In genomic region chr12:112659109-112659508, GRCm38 (mm10) we compare ENCODE assay signal across 8 mouse cellular contexts. TPM values are rescaled to one million over a fixed set of nuclear protein-coding genes. Genes with fewer than 3 reads are reported as not detected.
A peak's percentile ranks its signal among the peaks of the same experiment; 100 is the strongest.
DNase-seq lines count a peak whose midpoint lies in the region; ATAC-seq and TF ChIP-seq lines count a peak whose summit lies in the region.

No protein-coding gene starts in this region.

- ATAC-seq in forebrain, postnatal 0 days: no peak
- no peak for ATAC-seq in forebrain, embryonic 16.5 days
- ATAC-seq in common myeloid progenitor, adult 5-6 weeks (replicated peaks; ENCODE audit: low read depth, poor library complexity, severe bottlenecking): peak; percentile 28; the same call in 1 of the 2 replicates
- ATAC-seq in megakaryocyte, adult 5-6 weeks (ENCODE audit: poor library complexity, severe bottlenecking): peak; percentile 67

- no peaks in the 10 kb centered on the region for H3K9me3 ChIP-seq in forebrain, postnatal 0 days (ENCODE audit: low read length)
- no peaks in the 10 kb centered on the region for H3K9me3 ChIP-seq in forebrain, embryonic 16.5 days (ENCODE audit: control insufficient read depth, low read length)

- WGBS in forebrain, postnatal 0 days: 81% methylated on average over 6 of the region's 6 CpGs
- WGBS in forebrain, embryonic 16.5 days: 84% methylated on average over 6 of the region's 6 CpGs

- H3K4me1 ChIP-seq in forebrain, postnatal 0 days (ENCODE audit: insufficient read depth): peaks cover 6% of the 10 kb centered on the region
- peaks cover 39% of the 10 kb centered on the region for H3K4me1 ChIP-seq in forebrain, embryonic 16.5 days (replicated peaks; ENCODE audit: control insufficient read depth, insufficient read depth, low read length)
- H3K4me1 ChIP-seq in testis, adult 2 months (ENCODE audit: control insufficient read depth, insufficient read depth, low read length): no peaks in the 10 kb centered on the region

- H3K4me3 ChIP-seq in forebrain, postnatal 0 days (ENCODE audit: low read depth, low read length): no peak overlapping the region
- H3K4me3 ChIP-seq in forebrain, embryonic 16.5 days (replicated peaks; ENCODE audit: low read length): no peak overlapping the region
- no peak overlapping the region for H3K4me3 ChIP-seq in testis, adult 2 months (ENCODE audit: control insufficient read depth, low read depth, low read length)

- no peak for TF ChIP-seq POLR2A in testis, adult 2 months (IDR thresholded peaks at IDR 0.05; ENCODE audit: control insufficient read depth, low read depth, low read length)

- H3K4me2 ChIP-seq in forebrain, postnatal 0 days (ENCODE audit: low read depth): no peak overlapping the region
- no peak overlapping the region for H3K4me2 ChIP-seq in forebrain, embryonic 16.5 days (ENCODE audit: low read length)

- DNase-seq in forebrain, postnatal 0 days: no peak
- DNase-seq in testis, postnatal 14 days (ENCODE audit: low spot score): no peak
- DNase-seq in induced T-regulatory cell, adult 2 months (ENCODE audit: low read depth): peak; percentile 31
- DNase-seq in urinary bladder, postnatal 4 days (ENCODE audit: low spot score in 2 of 2): peak; percentile 63 to 85

- H3K27me3 ChIP-seq in forebrain, postnatal 0 days (ENCODE audit: insufficient read depth, low read length): no peaks in the 10 kb centered on the region
- no peaks in the 10 kb centered on the region for H3K27me3 ChIP-seq in forebrain, embryonic 16.5 days (replicated peaks; ENCODE audit: control insufficient read depth, insufficient read depth, low read length)
- no peaks in the 10 kb centered on the region for H3K27me3 ChIP-seq in testis, adult 2 months (ENCODE audit: control insufficient read depth, insufficient read depth, low read length)

- no peak overlapping the region for H3K27ac ChIP-seq in forebrain, postnatal 0 days (ENCODE audit: low read depth, low read length)
- H3K27ac ChIP-seq in forebrain, embryonic 16.5 days (ENCODE audit: low read length): no peak overlapping the region
- H3K27ac ChIP-seq in testis, adult 2 months (ENCODE audit: control insufficient read depth, insufficient read depth, low read depth, low read length): no peak overlapping the region

- TF ChIP-seq CTCF in forebrain, postnatal 0 days (IDR thresholded peaks at IDR 0.05; ENCODE audit: low read depth): peak; percentile 57
- TF ChIP-seq CTCF in testis, adult 2 months (IDR thresholded peaks at IDR 0.05; ENCODE audit: control insufficient read depth, insufficient read depth, insufficient replicate concordance, low read depth, low read length): peak; percentile 37; the same call in 1 of the 2 replicates

- H3K9ac ChIP-seq in forebrain, postnatal 0 days: no peak overlapping the region
- no peak overlapping the region for H3K9ac ChIP-seq in forebrain, embryonic 16.5 days (replicated peaks; ENCODE audit: low read depth, low read length)

- peaks cover 74% of the 10 kb centered on the region for H3K36me3 ChIP-seq in forebrain, postnatal 0 days (ENCODE audit: insufficient read depth)
- H3K36me3 ChIP-seq in forebrain, embryonic 16.5 days (ENCODE audit: control insufficient read depth, insufficient read depth): peaks cover 33% of the 10 kb centered on the region
- H3K36me3 ChIP-seq in testis, adult 2 months (ENCODE audit: control insufficient read depth, insufficient read depth, low read length): no peaks in the 10 kb centered on the region

RNA-seq across cellular contexts. Expression of gene Siva1, which starts 14.6 kb away (rescaled TPM):
- total RNA-seq in forebrain, postnatal 0 days (2014; rRNA removed): 28.0 and 31.4 TPM in 2 replicates
- polyA plus RNA-seq in forebrain, postnatal 0 days (2015; fragmentation: Nextera tagmentation; extraction: Ambion mirVana): 50.5 and 61.5 TPM in 2 replicates
- 68.9 and 75.9 TPM in 2 replicates for polyA plus RNA-seq in forebrain, embryonic 16.5 days (2015; fragmentation: Nextera tagmentation; extraction: Ambion mirVana)
- polyA plus RNA-seq in testis, adult 2 months (2012; rRNA removed): 36.0 and 41.7 TPM in 2 replicates
- total RNA-seq in common myeloid progenitor, adult 5-6 weeks (2017): 198 and 209 TPM in 2 replicates
- total RNA-seq in megakaryocyte, adult 5-6 weeks (2015): 116 and 130 TPM in 2 replicates
- total RNA-seq in megakaryocyte, adult 5-6 weeks (2017): 122 and 162 TPM in 2 replicates

RNA-seq across cellular contexts. Expression of gene Akt1, which starts 15.6 kb away (rescaled TPM):
- total RNA-seq in forebrain, postnatal 0 days (2014; rRNA removed): 213 and 215 TPM in 2 replicates
- polyA plus RNA-seq in forebrain, postnatal 0 days (2015; fragmentation: Nextera tagmentation; extraction: Ambion mirVana): 117 TPM in 2 replicates
- 56.9 and 57.1 TPM in 2 replicates for polyA plus RNA-seq in forebrain, embryonic 16.5 days (2015; fragmentation: Nextera tagmentation; extraction: Ambion mirVana)
- polyA plus RNA-seq in testis, adult 2 months (2012; rRNA removed): 28.3 and 29.1 TPM in 2 replicates
- total RNA-seq in common myeloid progenitor, adult 5-6 weeks (2017): 79.1 and 95.3 TPM in 2 replicates
- total RNA-seq in megakaryocyte, adult 5-6 weeks (2015): 112 and 121 TPM in 2 replicates
- total RNA-seq in megakaryocyte, adult 5-6 weeks (2017): 112 and 118 TPM in 2 replicates

RNA-seq across cellular contexts. Expression of gene Zbtb42, which starts 19.5 kb away (rescaled TPM):
- 1.0 and 3.5 TPM in 2 replicates for total RNA-seq in forebrain, postnatal 0 days (2014; rRNA removed)
- 0.77 and 1.2 TPM in 2 replicates for polyA plus RNA-seq in forebrain, postnatal 0 days (2015; fragmentation: Nextera tagmentation; extraction: Ambion mirVana)
- 0.65 and 0.92 TPM in 2 replicates for polyA plus RNA-seq in forebrain, embryonic 16.5 days (2015; fragmentation: Nextera tagmentation; extraction: Ambion mirVana)
- polyA plus RNA-seq in testis, adult 2 months (2012; rRNA removed): 49.9 and 55.5 TPM in 2 replicates
- total RNA-seq in common myeloid progenitor, adult 5-6 weeks (2017): 0.27 and 0.87 TPM in 2 replicates
- 6.4 and 9.0 TPM in 2 replicates for total RNA-seq in megakaryocyte, adult 5-6 weeks (2015)
- total RNA-seq in megakaryocyte, adult 5-6 weeks (2017): 3.9 and 4.7 TPM in 2 replicates

RNA-seq across cellular contexts. Expression of gene Adssl1, which starts 39.3 kb away (rescaled TPM):
- total RNA-seq in forebrain, postnatal 0 days (2014; rRNA removed): 1.8 and 2.2 TPM in 2 replicates
- polyA plus RNA-seq in forebrain, postnatal 0 days (2015; fragmentation: Nextera tagmentation; extraction: Ambion mirVana): 3.4 and 4.7 TPM in 2 replicates
- 1.8 and 2.4 TPM in 2 replicates for polyA plus RNA-seq in forebrain, embryonic 16.5 days (2015; fragmentation: Nextera tagmentation; extraction: Ambion mirVana)
- 7.9 and 8.9 TPM in 2 replicates for polyA plus RNA-seq in testis, adult 2 months (2012; rRNA removed)
- 33.6 and 35.4 TPM in 2 replicates for total RNA-seq in common myeloid progenitor, adult 5-6 weeks (2017)
- 73.5 and 82.1 TPM in 2 replicates for total RNA-seq in megakaryocyte, adult 5-6 weeks (2015)
- total RNA-seq in megakaryocyte, adult 5-6 weeks (2017): 72.3 and 74.9 TPM in 2 replicates

Comparison
In these comparisons a context has a peak if more than half of its experiments do, and no peak if none do; other contexts are left out.
1. ATAC-seq: peak in common myeloid progenitor, adult 5-6 weeks (single experiment) and megakaryocyte, adult 5-6 weeks (single experiment); none in forebrain, postnatal 0 days (single experiment) and forebrain, embryonic 16.5 days (single experiment).
2. DNase-seq: peak in induced T-regulatory cell, adult 2 months (single experiment) and urinary bladder, postnatal 4 days (2 of 2); none in forebrain, postnatal 0 days (single experiment) and testis, postnatal 14 days (single experiment).